Mouse (Mus musculus): ENCODE measurements around the gene Cep126. TPM values are rescaled to one million over a fixed set of nuclear protein-coding genes. Genes with fewer than 3 reads are reported as not detected.

The Cep126 gene
- total RNA-seq (2023), result not detected

DNA sequence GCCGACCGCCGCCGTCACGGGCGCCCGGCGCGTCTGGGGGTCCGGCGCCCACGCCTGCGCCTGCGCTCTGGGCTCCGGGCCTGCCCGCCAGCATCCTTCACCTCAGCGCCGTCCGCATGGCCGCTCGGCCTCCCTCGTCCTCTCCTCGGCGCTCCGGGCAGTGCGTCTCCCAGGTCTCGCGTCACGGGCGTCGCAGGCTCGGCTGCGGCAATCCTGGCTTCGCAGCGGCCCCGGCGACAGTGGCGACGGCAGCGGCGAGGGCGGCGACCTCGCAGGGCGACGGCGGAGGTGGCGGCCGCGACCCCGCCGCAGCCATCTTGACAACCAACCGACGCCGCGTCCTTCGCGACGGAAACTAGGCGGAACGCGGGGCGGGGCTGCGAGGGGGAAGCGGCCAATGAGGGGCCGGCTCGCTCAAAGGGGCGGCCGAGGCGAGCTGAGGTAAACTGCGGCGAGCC is at the start of gene Cep126:
TSS of gene Cep126 (minus strand) at position 178 of the 458 bp plus-strand sequence.

GRCm38 (mm10) chr9:8042338-8043043 is 91.6 kb downstream of the Cep126 start, which contains the start of gene Cfap300:
TSS of gene Cfap300 (minus strand) at chr9:8042823.

Other genes with a start within 250 kb of the Cep126 start
- gene Yap1, start 129.7 kb downstream of the Cep126 start, total RNA-seq (2023), result 0.18 TPM
- not detected for gene Cfap300, start 91.5 kb downstream of the Cep126 start, total RNA-seq (2023)

Data from CD4-positive naive resting alpha-beta T cell, adult 76 days (primary cell).